Mouse (Mus musculus): ENCODE results near the gene Zkscan16.
A peak's percentile ranks its signal among the peaks of the same experiment; 100 is the strongest.

The Zkscan16 gene

GRCm38 (mm10) chr4:58943420-58944205, at the start of gene Zkscan16:
Gene Zkscan16, plus strand, starts transcription at chr4:58943628.
- peak; percentile 93 to 94 for DNase-seq

GRCm38 (mm10) chr4:58894399-58894798, 49.0 kb upstream of the Zkscan16 start:
- no peak for DNase-seq

GRCm38 (mm10) chr4:58897436-58897835, 46.0 kb upstream of the Zkscan16 start:
- DNase-seq: no peak

GRCm38 (mm10) chr4:58898318-58898717, 45.1 kb upstream of the Zkscan16 start:
- no peak for DNase-seq

GRCm38 (mm10) chr4:58907453-58907852, 36.0 kb upstream of the Zkscan16 start:
- DNase-seq: no peak

GRCm38 (mm10) chr4:58910175-58911068, 33.0 kb upstream of the Zkscan16 start:
- DNase-seq: no peak

GRCm38 (mm10) chr4:58911069-58911830, 32.2 kb upstream of the Zkscan16 start:
- peak; percentile 72 to 78 for DNase-seq

- peak; percentile 75 to 82 for DNase-seq
These were observed 31.4 kb upstream of the Zkscan16 start for GRCm38 (mm10) chr4:58911831-58912628.

- peak; percentile 83 to 90 for DNase-seq
These were observed 30.6 kb upstream of the Zkscan16 start, which contains the start of gene Ecpas for GRCm38 (mm10) chr4:58912629-58913335. Gene Ecpas, minus strand, starts transcription at chr4:58912749.

GRCm38 (mm10) chr4:58913336-58914026, 29.9 kb upstream of the Zkscan16 start:
- DNase-seq: no peak

GRCm38 (mm10) chr4:58915081-58915826, 28.2 kb upstream of the Zkscan16 start:
- no peak for DNase-seq

- no peak for DNase-seq
These were observed 19.5 kb upstream of the Zkscan16 start for GRCm38 (mm10) chr4:58923933-58924332.

- DNase-seq: no peak
These were observed 17.8 kb upstream of the Zkscan16 start for GRCm38 (mm10) chr4:58925664-58926063.

- DNase-seq: no peak
These were observed 17.3 kb upstream of the Zkscan16 start for GRCm38 (mm10) chr4:58926120-58926519.

GRCm38 (mm10) chr4:58927661-58928060, 15.8 kb upstream of the Zkscan16 start:
- DNase-seq: no peak

- DNase-seq: no peak
These were observed 10.9 kb upstream of the Zkscan16 start for GRCm38 (mm10) chr4:58932541-58932940.

- DNase-seq: no peak
These were observed 9.1 kb upstream of the Zkscan16 start for GRCm38 (mm10) chr4:58934308-58934707.

- peak; percentile 39 to 59 for DNase-seq
These were observed 8.5 kb upstream of the Zkscan16 start for GRCm38 (mm10) chr4:58934746-58935476.

- DNase-seq: no peak
These were observed 7.6 kb upstream of the Zkscan16 start for GRCm38 (mm10) chr4:58935846-58936245.

Measured in kidney, postnatal 4 days (tissue).